Mouse (Mus musculus) large intestine, adult 2 months (tissue): ENCODE data around the gene Ube2l3. TPM values are rescaled to one million over a fixed set of nuclear protein-coding genes. Genes with fewer than 3 reads are reported as not detected.
A peak's percentile ranks its signal among the peaks of the same experiment; 100 is the strongest.

Experiments used
- DNase-seq: peaks from one replicate; pipeline ENCODE4 v3.0.0-alpha.2; 2012; ENCODE audit warnings: low read depth, low spot score
- WGBS: fragments of 180-500 bp; shearing (Covaris S2); methylation state at CpG from one replicate; pipeline ENCODE4 v1.1.7; 2018; 5-methylcytosine and 5-hydroxymethylcytosine counted together
- polyA plus RNA-seq: library from polyadenylated mRNA; depleted of rRNA; stranded (reverse); fragments of >200 nt; gene quantifications from 2 replicates; pipeline ENCODE4 v1.2.3, GENCODE M21; 2012

Gene Ube2l3
- polyA plus RNA-seq, 1 experiment, result 63.3 TPM

DNA sequence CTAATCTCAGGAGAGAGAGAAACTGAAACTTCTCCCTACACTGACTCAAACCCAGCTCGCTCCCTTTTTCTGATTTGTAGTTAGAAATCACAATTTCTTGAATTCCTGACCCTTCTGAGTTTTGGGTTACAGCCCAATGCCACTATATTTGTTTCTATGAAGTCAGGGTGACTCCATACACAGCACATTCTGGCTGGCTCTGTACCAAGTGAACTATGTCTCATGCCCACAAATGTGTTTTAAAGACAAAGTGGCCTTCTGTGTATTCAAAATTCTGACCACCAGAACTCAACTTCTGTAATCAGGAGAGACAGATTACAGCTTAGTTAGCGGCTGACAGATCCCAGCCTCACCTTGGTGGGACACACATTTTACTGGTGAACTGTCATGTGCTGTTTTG lies 48.1 kb downstream of the Ube2l3 start:
- WGBS, result 85% methylated on average over 2 of the region's 2 CpGs
- DNase-seq, result no peak

- WGBS, result 93% methylated on average over 4 of the region's 4 CpGs
- DNase-seq, result no peak
These were observed 50.6 kb downstream of the Ube2l3 start for GRCm38 (mm10) chr16:17151874-17152273.

DNA sequence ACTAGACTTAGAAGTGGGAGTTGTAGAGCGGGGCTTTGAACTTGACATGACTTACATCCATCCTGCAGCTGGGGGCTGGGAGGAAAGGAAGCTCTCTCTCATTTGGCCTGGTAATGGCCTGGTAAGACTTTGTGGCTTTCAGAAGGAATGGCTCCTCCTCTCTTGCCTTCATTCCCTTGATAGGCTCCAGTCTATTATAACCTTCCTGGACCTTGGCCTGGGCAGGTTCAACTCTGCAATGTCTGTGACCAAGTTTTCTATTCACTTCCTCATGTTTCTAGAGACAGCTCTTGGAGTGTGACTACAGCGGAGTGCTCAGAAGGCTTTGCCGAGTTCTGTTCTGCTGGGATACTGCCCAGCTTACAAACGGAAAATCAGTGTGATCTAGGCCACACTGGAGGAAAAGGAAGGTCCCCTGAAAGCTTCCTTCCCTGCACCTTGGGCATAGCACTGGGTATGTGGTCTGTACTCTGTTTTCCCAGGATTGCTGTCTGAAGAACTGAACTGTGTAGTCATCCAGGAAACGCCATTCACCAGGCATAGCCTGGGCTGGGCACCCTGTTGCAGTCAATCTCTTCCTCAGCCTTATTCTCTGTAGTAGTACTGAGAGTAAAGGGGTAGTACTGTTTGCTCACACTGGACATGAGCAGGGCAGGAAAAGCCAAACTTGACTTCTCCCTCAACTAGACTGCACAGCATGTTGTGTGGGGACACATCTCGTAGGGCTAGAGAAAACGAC lies 51.8 kb downstream of the Ube2l3 start:
- 39% methylated on average over 7 of the region's 7 CpGs for WGBS
- peak; percentile 69 for DNase-seq

DNA sequence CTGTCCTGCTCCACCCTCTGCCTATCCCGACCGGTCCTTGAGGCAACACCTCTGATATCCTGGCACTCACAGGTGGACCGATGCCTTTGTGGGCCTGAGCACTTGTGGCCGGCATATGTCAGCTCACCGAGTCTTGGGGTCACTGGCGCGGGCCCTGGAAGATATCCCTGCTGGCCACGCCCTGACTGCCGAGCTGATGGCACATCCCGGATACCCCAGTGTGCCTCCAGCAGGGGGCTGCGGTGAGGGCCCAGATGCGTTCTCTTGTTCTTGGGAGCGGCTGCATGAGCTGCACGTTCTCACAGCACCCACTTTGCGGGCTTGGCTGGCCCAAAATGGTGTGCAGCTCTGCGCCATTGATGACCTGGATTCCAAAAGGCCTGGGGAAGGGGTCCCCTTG lies 54.4 kb downstream of the Ube2l3 start:
- no peak for DNase-seq
- WGBS, result 44% methylated on average over 16 of the region's 16 CpGs

DNA sequence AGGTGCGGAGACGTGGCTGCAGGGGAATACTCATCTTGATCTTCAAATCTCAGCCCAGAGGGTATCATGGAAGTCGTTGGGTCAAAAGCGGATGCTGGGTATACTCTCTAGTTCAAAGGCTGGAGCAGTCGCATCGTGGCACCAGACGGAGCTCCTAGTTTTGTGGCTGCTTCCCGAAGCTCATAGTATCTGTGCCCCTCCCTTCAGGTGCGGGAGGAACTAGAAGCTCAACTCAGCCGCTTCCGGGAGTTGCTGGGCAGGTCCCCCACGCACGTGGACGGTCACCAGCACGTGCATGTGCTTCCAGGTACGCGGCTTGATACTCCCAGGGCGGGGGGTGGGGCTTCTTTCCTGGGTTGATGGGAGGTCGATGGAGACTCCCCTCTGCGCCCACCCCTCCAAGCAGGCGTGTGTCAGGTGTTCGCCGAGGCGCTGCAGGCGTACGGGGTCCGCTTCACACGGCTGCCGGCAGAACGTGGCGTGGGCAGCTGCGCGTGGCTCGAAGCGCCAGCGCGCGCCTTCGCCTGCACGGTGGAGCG lies 55.0 kb downstream of the Ube2l3 start:
- DNase-seq, result no peak
- WGBS, result 2% methylated on average over 40 of the region's 41 CpGs

- WGBS, result under 1% methylated on average over 34 of the region's 34 CpGs
- no peak for DNase-seq
These were observed 55.6 kb downstream of the Ube2l3 start, which contains the start of gene Ccdc116 for GRCm38 (mm10) chr16:17146772-17147235. Ccdc116 (minus strand) TSS chr16:17147229.

GRCm38 (mm10) chr16:17144339-17144738 lies 58.1 kb downstream of the Ube2l3 start, which contains the start of gene Ydjc:
Ydjc (plus strand) TSS chr16:17144621.
- 46% methylated on average over 7 of the region's 7 CpGs for WGBS

GRCm38 (mm10) chr16:17137355-17137754 lies 65.1 kb downstream of the Ube2l3 start:
- WGBS, result 74% methylated on average over 15 of the region's 15 CpGs

More at GRCm38 (mm10) chr16:17144339-17144738, 58.1 kb downstream of the Ube2l3 start, which contains the start of gene Ydjc:
- no peak for DNase-seq

GRCm38 (mm10) chr16:17132906-17133200 lies 69.6 kb downstream of the Ube2l3 start:
- WGBS, result 21% methylated on average over 7 of the region's 7 CpGs

More at GRCm38 (mm10) chr16:17137355-17137754, 65.1 kb downstream of the Ube2l3 start:
- DNase-seq, result no peak

GRCm38 (mm10) chr16:17132089-17132905 lies 70.2 kb downstream of the Ube2l3 start, which contains the start of gene Sdf2l1:
Sdf2l1 (minus strand) TSS chr16:17132383.
- DNase-seq, result peak; percentile 89
- WGBS, result under 1% methylated on average over 47 of the region's 47 CpGs

More at GRCm38 (mm10) chr16:17132906-17133200, 69.6 kb downstream of the Ube2l3 start:
- no peak for DNase-seq

GRCm38 (mm10) chr16:17131191-17132088 lies 71.0 kb downstream of the Ube2l3 start:
- no peak for DNase-seq
- 5% methylated on average over 43 of the region's 43 CpGs for WGBS

DNA sequence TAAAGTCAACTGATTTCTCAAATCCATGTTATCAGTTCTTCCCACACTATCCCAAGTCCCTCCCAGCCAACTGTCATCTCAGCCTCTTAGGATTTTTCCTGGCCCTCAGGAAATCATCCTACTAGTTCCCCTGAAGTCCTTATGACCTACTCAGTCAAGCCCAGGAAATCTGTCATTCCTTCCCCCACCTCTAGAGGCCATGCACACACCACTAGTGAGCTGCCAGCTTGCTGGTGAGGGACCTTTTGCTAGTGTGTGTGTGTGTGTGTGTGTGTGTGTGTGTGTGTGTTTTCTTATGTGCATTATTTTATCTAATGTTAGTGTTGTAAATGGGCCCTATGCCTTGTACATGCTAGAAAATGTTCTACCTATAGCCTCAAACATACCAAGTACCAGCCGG lies 75.2 kb downstream of the Ube2l3 start:
- no peak for DNase-seq
- 97% methylated on average over 1 of the region's 1 CpGs for whole genome bisulfite sequencing

GRCm38 (mm10) chr16:17124871-17125520 lies 77.5 kb downstream of the Ube2l3 start, which contains the start of gene 2610318N02Rik:
2610318N02Rik (minus strand) TSS chr16:17125167.
- 1% methylated on average over 25 of the region's 25 CpGs for WGBS
- DNase-seq, result no peak

GRCm38 (mm10) chr16:17124119-17124870 lies 78.2 kb downstream of the Ube2l3 start:
- DNase-seq, result no peak
- 18% methylated on average over 22 of the region's 22 CpGs for WGBS

- 90% methylated on average over 14 of the region's 14 CpGs for WGBS
- DNase-seq, result no peak
These were observed 80.9 kb downstream of the Ube2l3 start for GRCm38 (mm10) chr16:17121569-17121968.

- DNase-seq, result no peak
- WGBS, result 86% methylated on average over 5 of the region's 5 CpGs
These were observed 85.1 kb downstream of the Ube2l3 start for GRCm38 (mm10) chr16:17117309-17117799.

DNA sequence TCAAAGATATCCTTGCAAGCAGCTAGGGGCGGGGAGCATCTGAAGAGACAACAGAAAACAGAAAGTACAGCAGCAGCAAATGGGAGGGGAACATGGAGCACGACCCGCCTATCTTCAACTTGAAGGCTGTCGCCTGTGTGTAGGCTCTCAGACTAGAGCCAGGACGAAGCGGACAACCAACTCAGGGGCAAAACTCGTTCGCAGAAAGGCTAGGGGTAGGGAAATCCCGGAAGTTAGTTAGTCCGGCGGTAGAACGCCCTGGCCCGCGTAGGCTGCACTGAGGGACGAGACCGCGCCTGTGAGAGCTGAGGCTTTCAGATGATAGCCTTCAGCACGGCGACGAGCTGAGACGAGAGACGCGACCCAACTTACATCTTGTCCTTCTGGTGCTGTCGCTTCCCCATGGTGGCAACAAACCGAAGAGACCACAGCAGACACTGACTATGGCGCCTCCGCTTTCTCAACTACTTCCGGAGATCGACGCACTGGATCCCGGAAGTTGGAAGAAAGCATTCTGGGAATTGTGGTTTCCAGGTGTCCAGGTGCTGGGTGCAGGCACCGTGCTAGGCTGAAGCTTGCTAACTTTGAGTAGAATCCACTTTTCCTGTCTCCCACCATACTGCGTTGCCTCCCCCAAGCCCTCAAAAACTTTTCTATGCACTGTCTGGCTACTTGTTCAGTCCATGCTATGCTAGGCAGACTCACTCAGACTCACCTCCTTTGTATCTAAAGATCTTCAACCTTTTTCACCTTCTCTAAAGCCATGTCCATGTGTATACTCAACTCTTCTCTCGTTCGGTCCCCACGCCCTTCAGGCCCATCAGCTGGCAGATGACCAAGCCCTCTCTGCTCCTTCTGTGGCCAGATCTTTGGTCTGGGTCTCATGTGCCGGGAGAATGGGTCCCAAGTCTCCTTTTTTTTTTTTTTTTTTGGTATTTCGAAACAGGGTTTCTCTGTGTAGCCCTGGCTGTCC lies 91.4 kb downstream of the Ube2l3 start, which contains the start of gene Ppil2:
Gene Ppil2, minus strand, starts transcription at position 487 of the 973 bp plus-strand sequence.
- 6% methylated on average over 38 of the region's 38 CpGs for WGBS

More for the DNA sequence above, 91.4 kb downstream of the Ube2l3 start, which contains the start of gene Ppil2:
- peak; percentile 78 for DNase-seq
